8 mouse cellular contexts compared by ENCODE assay signal in genomic region chr10:85214847-85215246, GRCm38 (mm10). TPM values are rescaled to one million over a fixed set of nuclear protein-coding genes. Genes with fewer than 3 reads are reported as not detected.
A peak's percentile ranks its signal among the peaks of the same experiment; 100 is the strongest.
DNase-seq lines count a peak whose midpoint lies in the region; ATAC-seq and TF ChIP-seq lines count a peak whose summit lies in the region.

No protein-coding gene starts in this region.

- peak; percentile 39 to 40 for DNase-seq in right cerebral cortex, postnatal 10 days (ENCODE audit: low spot score in 2 of 2)
- DNase-seq in right cerebral cortex, postnatal 14 days: no peak
- no peak for DNase-seq in adrenal gland, adult 8-10 months
- DNase-seq in heart, postnatal 4 days: no peak

- no peaks in the 10 kb centered on the region for H3K4me1 ChIP-seq in intestine, postnatal 0 days (replicated peaks; ENCODE audit: control insufficient read depth, insufficient read depth, low read length)
- no peaks in the 10 kb centered on the region for H3K4me1 ChIP-seq in intestine, embryonic 15.5 days (replicated peaks)
- H3K4me1 ChIP-seq in forebrain, embryonic 16.5 days (replicated peaks; ENCODE audit: control insufficient read depth, insufficient read depth, low read length): no peaks in the 10 kb centered on the region
- no peaks in the 10 kb centered on the region for H3K4me1 ChIP-seq in kidney, embryonic 15.5 days

- TF ChIP-seq CTCF in intestine, postnatal 0 days (IDR thresholded peaks at IDR 0.05; ENCODE audit: low read depth): peak; percentile 49

- H3K27ac ChIP-seq in intestine, postnatal 0 days (ENCODE audit: low read depth, low read length): no peak overlapping the region
- H3K27ac ChIP-seq in intestine, embryonic 15.5 days: no peak overlapping the region
- H3K27ac ChIP-seq in forebrain, embryonic 16.5 days (ENCODE audit: low read length): no peak overlapping the region
- no peak overlapping the region for H3K27ac ChIP-seq in kidney, embryonic 15.5 days

- H3K9ac ChIP-seq in intestine, postnatal 0 days (ENCODE audit: low read depth, low read length): no peak overlapping the region
- no peak overlapping the region for H3K9ac ChIP-seq in intestine, embryonic 15.5 days
- no peak overlapping the region for H3K9ac ChIP-seq in forebrain, embryonic 16.5 days (replicated peaks; ENCODE audit: low read depth, low read length)
- H3K9ac ChIP-seq in kidney, embryonic 15.5 days: no peak overlapping the region

- no peaks in the 10 kb centered on the region for H3K36me3 ChIP-seq in intestine, postnatal 0 days (ENCODE audit: control insufficient read depth, insufficient read depth)
- H3K36me3 ChIP-seq in intestine, embryonic 15.5 days: no peaks in the 10 kb centered on the region
- no peaks in the 10 kb centered on the region for H3K36me3 ChIP-seq in forebrain, embryonic 16.5 days (ENCODE audit: control insufficient read depth, insufficient read depth)
- no peaks in the 10 kb centered on the region for H3K36me3 ChIP-seq in kidney, embryonic 15.5 days

- WGBS in intestine, postnatal 0 days: 78% methylated on average over 5 of the region's 5 CpGs
- 75% methylated on average over 5 of the region's 5 CpGs for WGBS in intestine, embryonic 15.5 days
- WGBS in forebrain, embryonic 16.5 days: 64% methylated on average over 5 of the region's 5 CpGs
- 65% methylated on average over 5 of the region's 5 CpGs for WGBS in kidney, embryonic 15.5 days

- H3K9me3 ChIP-seq in intestine, postnatal 0 days (ENCODE audit: control insufficient read depth): peaks cover 7% of the 10 kb centered on the region; the same call in 1 of the 2 replicates
- H3K9me3 ChIP-seq in intestine, embryonic 15.5 days: no peaks in the 10 kb centered on the region
- no peaks in the 10 kb centered on the region for H3K9me3 ChIP-seq in forebrain, embryonic 16.5 days (ENCODE audit: control insufficient read depth, low read length)
- H3K9me3 ChIP-seq in kidney, embryonic 15.5 days (replicated peaks): peaks cover 10% of the 10 kb centered on the region

- no peaks in the 10 kb centered on the region for H3K27me3 ChIP-seq in intestine, postnatal 0 days (replicated peaks; ENCODE audit: control insufficient read depth, insufficient read depth, low read length)
- no peaks in the 10 kb centered on the region for H3K27me3 ChIP-seq in intestine, embryonic 15.5 days (replicated peaks)
- no peaks in the 10 kb centered on the region for H3K27me3 ChIP-seq in forebrain, embryonic 16.5 days (replicated peaks; ENCODE audit: control insufficient read depth, insufficient read depth, low read length)
- no peaks in the 10 kb centered on the region for H3K27me3 ChIP-seq in kidney, embryonic 15.5 days

- H3K4me2 ChIP-seq in intestine, postnatal 0 days (replicated peaks; ENCODE audit: low read depth): no peak overlapping the region
- no peak overlapping the region for H3K4me2 ChIP-seq in intestine, embryonic 15.5 days (replicated peaks)
- H3K4me2 ChIP-seq in forebrain, embryonic 16.5 days (ENCODE audit: low read length): no peak overlapping the region
- no peak overlapping the region for H3K4me2 ChIP-seq in kidney, embryonic 15.5 days

- no peak overlapping the region for H3K4me3 ChIP-seq in intestine, postnatal 0 days (ENCODE audit: low read depth, low read length)
- no peak overlapping the region for H3K4me3 ChIP-seq in intestine, embryonic 15.5 days (replicated peaks)
- no peak overlapping the region for H3K4me3 ChIP-seq in forebrain, embryonic 16.5 days (replicated peaks; ENCODE audit: low read length)
- no peak overlapping the region for H3K4me3 ChIP-seq in kidney, embryonic 15.5 days (replicated peaks)

- ATAC-seq in intestine, postnatal 0 days: no peak
- no peak for ATAC-seq in intestine, embryonic 15.5 days
- peak; percentile 73; the same call in 1 of the 2 replicates for ATAC-seq in forebrain, embryonic 16.5 days
- no peak for ATAC-seq in kidney, embryonic 15.5 days (replicated peaks; ENCODE audit: low FRiP score)

RNA-seq across cellular contexts. Expression of gene Cry1, which starts 30.0 kb away (rescaled TPM):
- 18.6 and 20.3 TPM in 2 replicates for polyA plus RNA-seq in intestine, postnatal 0 days (2015; fragmentation: Nextera tagmentation; extraction: Ambion mirVana)
- 25.6 and 28.1 TPM in 2 replicates for polyA plus RNA-seq in intestine, embryonic 15.5 days (2015; fragmentation: Nextera tagmentation; extraction: Ambion mirVana)
- 33.7 and 38.2 TPM in 2 replicates for polyA plus RNA-seq in forebrain, embryonic 16.5 days (2015; fragmentation: Nextera tagmentation; extraction: Ambion mirVana)
- 10 to 100 TPM in 2 of 4 experiments, 1 to 10 TPM in 2; 6.5 to 13.4 (median 9.2) TPM for total RNA-seq in adrenal gland, adult 8-10 months (2022)
- 31.0 and 32.9 TPM in 2 replicates for polyA plus RNA-seq in kidney, embryonic 15.5 days (2015; fragmentation: Nextera tagmentation; extraction: Ambion mirVana)
- total RNA-seq in heart, postnatal 4 days (2021): 10 to 100 TPM; 19.6 to 22.2 TPM

Comparison
In these comparisons a context has a peak if more than half of its experiments do, and no peak if none do; other contexts are left out.
1. DNase-seq: peak in right cerebral cortex, postnatal 10 days (2 of 2); none in right cerebral cortex, postnatal 14 days (single experiment), adrenal gland, adult 8-10 months (single experiment) and heart, postnatal 4 days (single experiment).